Mouse (Mus musculus): ENCODE results near the gene Rrp9. TPM values are rescaled to one million over a fixed set of nuclear protein-coding genes. Genes with fewer than 3 reads are reported as not detected.
A peak's percentile ranks its signal among the peaks of the same experiment; 100 is the strongest.

The Rrp9 gene
- total and polyA plus RNA-seq, 2 experiments from 2014 or later, result 45.6 to 46.5 TPM

- Histone ChIP-seq H3K4me1 (ENCODE audit: insufficient read depth) (peaks cover 15% of the 10 kb centered on the region), H3K9ac (no peak overlapping the region)
Observed at GRCm38 (mm10) chr9:106461641-106462429, 13.9 kb upstream of the Rrp9 start.

GRCm38 (mm10) chr9:106462430-106462800 is 13.3 kb upstream of the Rrp9 start:
- Histone ChIP-seq H3K9ac (no peak overlapping the region), H3K4me1 (ENCODE audit: insufficient read depth) (peaks cover 9% of the 10 kb centered on the region; the same call in 1 of the 2 replicates), H3K27me3 (ENCODE audit: insufficient read depth, low read length) (no peaks in the 10 kb centered on the region), H3K4me2 (ENCODE audit: low read depth) (no peak overlapping the region), H3K27ac (ENCODE audit: low read depth, low read length) (no peak overlapping the region), H3K9me3 (ENCODE audit: low read length) (no peaks in the 10 kb centered on the region), H3K36me3 (ENCODE audit: insufficient read depth) (peaks cover 37% of the 10 kb centered on the region), H3K4me3 (ENCODE audit: low read depth, low read length) (no peak overlapping the region)
- WGBS, result 92% methylated on average over 12 of the region's 12 CpGs
- ATAC-seq (no peak), DNase-seq (no peak)
- no peak for TF ChIP-seq CTCF (IDR thresholded peaks at IDR 0.05; ENCODE audit: low read depth)

More at GRCm38 (mm10) chr9:106461641-106462429, 13.9 kb upstream of the Rrp9 start:
- WGBS, result 82% methylated on average over 16 of the region's 16 CpGs
- TF ChIP-seq CTCF (IDR thresholded peaks at IDR 0.05; ENCODE audit: low read depth), result no peak
- Histone ChIP-seq H3K27me3 (ENCODE audit: insufficient read depth, low read length) (no peaks in the 10 kb centered on the region), H3K4me2 (ENCODE audit: low read depth) (no peak overlapping the region), H3K27ac (ENCODE audit: low read depth, low read length) (no peak overlapping the region), H3K4me3 (ENCODE audit: low read depth, low read length) (no peak overlapping the region), H3K36me3 (ENCODE audit: insufficient read depth) (peaks cover 37% of the 10 kb centered on the region), H3K9me3 (ENCODE audit: low read length) (no peaks in the 10 kb centered on the region)
- ATAC-seq, result no peak
- no peak for DNase-seq

- TF ChIP-seq CTCF (IDR thresholded peaks at IDR 0.05; ENCODE audit: low read depth), result no peak
- DNase-seq, result no peak
- H3K4me3 ChIP-seq (ENCODE audit: low read depth, low read length), result no peak overlapping the region
- H3K9ac ChIP-seq, result no peak overlapping the region
- no peak overlapping the region for H3K4me2 ChIP-seq (ENCODE audit: low read depth)
- no peak overlapping the region for H3K27ac ChIP-seq (ENCODE audit: low read depth, low read length)
- peaks cover 7% of the 10 kb centered on the region; the same call in 1 of the 2 replicates for H3K4me1 ChIP-seq (ENCODE audit: insufficient read depth)
- H3K9me3 ChIP-seq (ENCODE audit: low read length), result no peaks in the 10 kb centered on the region
- 74% methylated on average over 21 of the region's 21 CpGs for WGBS
- peaks cover 37% of the 10 kb centered on the region for H3K36me3 ChIP-seq (ENCODE audit: insufficient read depth)
- no peak for ATAC-seq
- H3K27me3 ChIP-seq (ENCODE audit: insufficient read depth, low read length), result no peaks in the 10 kb centered on the region
Observed at GRCm38 (mm10) chr9:106463122-106464063, 12.4 kb upstream of the Rrp9 start.

- Histone ChIP-seq H3K27me3 (ENCODE audit: insufficient read depth, low read length) (no peaks in the 10 kb centered on the region), H3K4me1 (ENCODE audit: insufficient read depth) (peaks cover 7% of the 10 kb centered on the region; the same call in 1 of the 2 replicates), H3K4me2 (ENCODE audit: low read depth) (peak overlapping the region; percentile 99), H3K4me3 (ENCODE audit: low read depth, low read length) (peak overlapping the region; percentile 54), H3K9ac (peak overlapping the region; percentile 81), H3K9me3 (ENCODE audit: low read length) (no peaks in the 10 kb centered on the region), H3K27ac (ENCODE audit: low read depth, low read length) (peak overlapping the region; percentile 82), H3K36me3 (ENCODE audit: insufficient read depth) (peaks cover 37% of the 10 kb centered on the region)
- 3% methylated on average over 76 of the region's 99 CpGs for WGBS
- DNase-seq (peak; percentile 87), ATAC-seq (peak; percentile 85)
- TF ChIP-seq CTCF (IDR thresholded peaks at IDR 0.05; ENCODE audit: low read depth), result peak; percentile 15; the same call in 1 of the 2 replicates
Observed at GRCm38 (mm10) chr9:106464751-106465541, 10.8 kb upstream of the Rrp9 start.

GRCm38 (mm10) chr9:106465571-106466200 is 10.1 kb upstream of the Rrp9 start, which contains the start of gene Gpr62:
Gene Gpr62 (minus strand): TSS chr9:106465938.
- peaks cover 7% of the 10 kb centered on the region; the same call in 1 of the 2 replicates for H3K4me1 ChIP-seq (ENCODE audit: insufficient read depth)
- DNase-seq, result peak; percentile 59
- peak within 1 kb of the TSS; percentile 81 for H3K9ac ChIP-seq
- ATAC-seq, result peak; percentile 47
- no peaks in the 10 kb centered on the region for H3K9me3 ChIP-seq (ENCODE audit: low read length)
- peak within 1 kb of the TSS; percentile 82 for H3K27ac ChIP-seq (ENCODE audit: low read depth, low read length)
- peaks cover 35% of the 10 kb centered on the region for H3K36me3 ChIP-seq (ENCODE audit: insufficient read depth)
- WGBS, result 20% methylated on average over 26 of the region's 26 CpGs
- no peaks in the 10 kb centered on the region for H3K27me3 ChIP-seq (ENCODE audit: insufficient read depth, low read length)
- H3K4me3 ChIP-seq (ENCODE audit: low read depth, low read length), result peak within 1 kb of the TSS; percentile 54
- peak within 1 kb of the TSS; percentile 99 for H3K4me2 ChIP-seq (ENCODE audit: low read depth)
- TF ChIP-seq CTCF (IDR thresholded peaks at IDR 0.05; ENCODE audit: low read depth), result no peak

GRCm38 (mm10) chr9:106466721-106467120 is 9.0 kb upstream of the Rrp9 start:
- WGBS, result 94% methylated on average over 6 of the region's 6 CpGs
- Histone ChIP-seq H3K9ac (no peak overlapping the region), H3K36me3 (ENCODE audit: insufficient read depth) (peaks cover 27% of the 10 kb centered on the region), H3K4me1 (ENCODE audit: insufficient read depth) (peaks cover 7% of the 10 kb centered on the region; the same call in 1 of the 2 replicates), H3K27ac (ENCODE audit: low read depth, low read length) (no peak overlapping the region), H3K9me3 (ENCODE audit: low read length) (no peaks in the 10 kb centered on the region), H3K4me2 (ENCODE audit: low read depth) (no peak overlapping the region), H3K4me3 (ENCODE audit: low read depth, low read length) (no peak overlapping the region), H3K27me3 (ENCODE audit: insufficient read depth, low read length) (no peaks in the 10 kb centered on the region)
- ATAC-seq (no peak), DNase-seq (no peak)
- TF ChIP-seq CTCF (IDR thresholded peaks at IDR 0.05; ENCODE audit: low read depth), result no peak

Measured in forebrain, postnatal 0 days (tissue).